Mouse (Mus musculus): ENCODE results near the gene Mettl26.

The Mettl26 gene

GRCm38 (mm10) chr17:25837533-25837932 is 37.3 kb upstream of the Mettl26 start:
- no peak for DNase-seq (ENCODE audit: low read depth)

DNA sequence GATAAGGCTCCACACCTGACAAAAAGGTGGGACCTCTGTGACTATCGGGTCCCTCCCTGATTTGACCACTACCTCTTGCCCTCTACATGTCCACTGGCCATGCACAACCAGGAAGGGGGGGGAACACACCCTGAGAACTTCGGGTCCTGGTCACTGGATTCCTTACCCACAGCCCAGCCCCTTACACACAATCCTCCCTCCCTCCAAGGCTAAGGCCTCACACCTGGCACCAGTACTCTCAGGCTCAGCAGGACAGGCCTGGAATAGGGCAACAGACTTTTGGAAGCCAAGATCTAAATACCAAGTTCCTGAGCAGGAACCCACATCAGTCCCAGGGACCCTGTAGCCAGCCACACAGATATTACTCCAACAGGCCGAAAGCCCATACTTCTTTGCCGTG is 36.0 kb upstream of the Mettl26 start:
- DNase-seq (ENCODE audit: low read depth) = no peak

- no peak for DNase-seq (ENCODE audit: low read depth)
Observed at GRCm38 (mm10) chr17:25839455-25840235, 35.2 kb upstream of the Mettl26 start.

GRCm38 (mm10) chr17:25840519-25840918 is 34.4 kb upstream of the Mettl26 start:
- DNase-seq (ENCODE audit: low read depth) = no peak

- no peak for DNase-seq (ENCODE audit: low read depth)
Observed at GRCm38 (mm10) chr17:25841117-25841880, 33.6 kb upstream of the Mettl26 start, which contains the start of gene Gm20683. Gene Gm20683, minus strand, starts transcription at chr17:25841763.

- no peak for DNase-seq (ENCODE audit: low read depth)
Observed at GRCm38 (mm10) chr17:25842509-25842908, 32.4 kb upstream of the Mettl26 start.

- DNase-seq (ENCODE audit: low read depth) = no peak
Observed at GRCm38 (mm10) chr17:25843122-25843521, 31.8 kb upstream of the Mettl26 start.

DNA sequence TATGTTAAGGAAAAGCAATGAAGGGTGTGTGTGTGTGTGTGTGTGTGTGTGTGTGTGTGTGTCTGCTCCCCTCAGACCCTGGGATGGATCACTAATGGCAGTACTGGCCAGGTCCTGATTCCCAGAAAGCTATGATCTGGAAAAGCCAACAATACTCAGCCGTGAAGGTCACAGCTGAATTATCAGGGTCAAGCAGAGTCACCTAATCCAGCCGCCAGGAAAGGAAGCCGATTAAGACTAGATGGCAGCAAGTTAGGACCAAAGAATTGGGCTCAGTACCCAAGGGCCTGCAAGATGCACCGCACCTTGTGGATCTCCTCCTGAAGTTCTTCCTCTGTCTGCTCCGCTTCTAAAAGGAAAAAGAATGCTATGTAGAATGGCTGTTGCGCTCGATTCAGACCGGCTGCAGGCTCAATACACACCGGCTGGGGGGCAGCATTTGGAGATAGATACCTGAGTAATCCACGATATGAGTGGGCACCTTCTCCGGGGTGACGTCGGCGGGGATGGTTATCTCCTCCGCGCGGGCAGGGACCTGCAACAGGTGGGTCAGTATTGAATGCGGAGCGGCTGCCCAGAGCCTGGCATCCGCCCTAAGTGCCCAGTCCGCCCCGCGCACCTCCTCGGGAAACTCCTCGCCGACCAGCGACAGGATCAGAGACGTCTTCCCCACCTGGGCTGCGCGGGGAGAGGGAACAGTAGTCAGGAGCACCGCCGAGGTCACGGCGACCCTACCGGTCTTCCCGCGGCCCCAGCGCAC is 31.1 kb upstream of the Mettl26 start:
- no peak for DNase-seq (ENCODE audit: low read depth)

DNA sequence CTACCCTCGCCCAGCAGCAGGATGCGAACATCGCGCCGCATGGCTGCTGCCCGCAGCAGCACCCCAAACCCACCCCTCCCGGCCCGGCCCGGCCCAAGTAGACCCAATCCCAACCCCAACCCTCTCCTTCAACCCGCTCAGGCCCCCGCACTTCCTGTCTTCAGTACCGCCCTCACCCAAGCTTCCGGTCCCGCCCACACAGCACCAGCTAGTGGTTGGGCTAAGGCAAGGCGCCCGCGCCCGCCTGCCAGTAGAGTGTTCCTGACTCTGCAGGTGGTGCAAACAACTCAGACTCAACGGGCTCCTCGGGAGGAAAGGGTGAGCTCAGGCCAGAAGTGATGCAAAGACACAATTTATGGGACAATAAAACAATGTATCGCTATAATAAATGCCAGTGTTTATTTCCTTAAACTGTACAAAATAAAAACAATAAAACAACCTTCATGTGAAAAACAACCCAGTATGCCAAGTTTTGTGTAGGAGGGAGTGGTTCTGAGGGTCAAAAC is 30.4 kb upstream of the Mettl26 start, which contains the start of gene Rhot2:
TSS of gene Rhot2 (minus strand) at position 456 of the 506 bp plus-strand sequence.
- DNase-seq (ENCODE audit: low read depth) = peak; percentile 93

- DNase-seq (ENCODE audit: low read depth) = no peak
Observed at GRCm38 (mm10) chr17:25860229-25860628, 14.6 kb upstream of the Mettl26 start.

- peak; percentile 81 for DNase-seq (ENCODE audit: low read depth)
Observed at GRCm38 (mm10) chr17:25860832-25861703, 13.8 kb upstream of the Mettl26 start, which contains the start of gene Wdr90. Gene Wdr90, minus strand, starts transcription at chr17:25861501.

DNA sequence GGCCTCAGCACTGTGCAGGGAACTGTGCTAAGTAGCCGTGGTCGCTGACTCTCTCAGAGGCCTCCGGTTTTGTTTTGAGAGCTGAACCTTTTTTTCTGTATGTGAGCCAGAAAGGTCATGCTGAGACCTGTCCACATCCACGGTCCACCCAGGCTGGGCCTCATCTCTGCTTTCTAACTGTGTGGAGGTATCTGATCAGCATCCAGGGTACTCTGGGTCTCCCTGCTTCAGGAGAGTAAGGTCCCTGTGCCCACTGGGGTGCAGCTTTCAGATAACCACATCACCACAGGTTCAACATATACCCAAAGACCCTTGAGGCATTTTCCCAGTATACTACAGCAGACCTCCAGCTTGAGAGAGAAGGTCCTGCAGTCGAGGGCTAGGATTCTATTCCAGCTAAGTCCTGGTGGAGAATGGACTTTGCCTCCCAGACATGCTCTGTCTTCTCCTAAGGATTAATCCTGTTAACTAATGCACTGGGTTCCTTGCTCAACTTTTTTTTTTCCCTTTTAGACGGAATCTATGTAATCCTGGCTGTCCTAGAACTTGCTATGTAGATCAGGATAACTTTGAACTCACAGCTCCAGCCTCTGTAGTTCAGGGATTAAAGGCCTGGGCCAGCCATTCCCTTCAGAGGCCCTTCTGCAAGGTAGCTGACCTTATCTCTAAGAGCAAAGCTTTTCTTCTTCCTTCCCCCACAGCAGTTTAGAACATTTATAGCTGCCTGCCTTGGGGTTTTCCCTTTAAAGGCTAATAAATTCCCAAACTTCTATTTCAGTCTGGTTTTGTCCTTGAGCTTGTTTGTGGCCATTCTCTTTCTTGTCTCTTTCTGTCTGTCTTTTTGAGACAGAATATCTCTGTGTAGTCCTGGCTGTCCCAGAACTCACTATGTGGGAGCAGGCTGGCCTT is 12.9 kb upstream of the Mettl26 start:
- DNase-seq (ENCODE audit: low read depth) = no peak

DNA sequence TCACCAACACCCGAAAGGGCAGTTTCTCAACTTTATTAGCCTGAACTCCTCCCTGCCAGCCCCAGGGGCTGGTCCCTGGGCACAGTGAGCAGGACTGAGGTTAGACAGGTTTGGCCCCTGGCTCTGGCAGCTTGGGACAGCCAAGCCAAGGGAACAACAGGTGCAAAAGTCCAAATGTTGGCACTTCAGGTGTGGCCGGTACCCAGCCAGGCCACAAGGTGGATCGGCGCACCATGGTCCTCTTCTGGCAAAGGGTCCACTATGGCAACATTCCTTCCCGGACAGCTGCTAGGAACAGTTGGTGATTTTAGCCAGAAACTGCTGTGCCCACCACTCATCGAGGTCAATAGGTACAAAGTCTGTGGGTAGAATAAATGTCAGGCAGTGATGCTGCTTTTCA is 11.2 kb upstream of the Mettl26 start:
- DNase-seq (ENCODE audit: low read depth) = no peak

- no peak for DNase-seq (ENCODE audit: low read depth)
Observed at GRCm38 (mm10) chr17:25864311-25864710, 10.6 kb upstream of the Mettl26 start.

GRCm38 (mm10) chr17:25865288-25865687 is 9.6 kb upstream of the Mettl26 start:
- DNase-seq (ENCODE audit: low read depth) = no peak

- no peak for DNase-seq (ENCODE audit: low read depth)
Observed at GRCm38 (mm10) chr17:25866172-25866571, 8.7 kb upstream of the Mettl26 start.

- no peak for DNase-seq (ENCODE audit: low read depth)
Observed at GRCm38 (mm10) chr17:25867509-25867835, 7.4 kb upstream of the Mettl26 start.

- no peak for DNase-seq (ENCODE audit: low read depth)
Observed at GRCm38 (mm10) chr17:25867836-25868600, 6.9 kb upstream of the Mettl26 start.

- peak; percentile 64 for DNase-seq (ENCODE audit: low read depth)
Observed at GRCm38 (mm10) chr17:25868601-25869191, 6.2 kb upstream of the Mettl26 start, which contains the start of gene Mcrip2. Gene Mcrip2, minus strand, starts transcription at chr17:25868764.

Measured in c-Kit-positive CD71-negative TER-119-negative erythroid progenitor cells, embryonic 14.5 days (primary cell).